Mouse (Mus musculus) embryo, embryonic 11 days (tissue): Measurements from ENCODE around the gene Zcchc2.

Experiments used
- DNase-seq: peaks from one replicate; pipeline ENCODE4 v3.0.0-alpha.2; 2015

Zcchc2 gene

DNA sequence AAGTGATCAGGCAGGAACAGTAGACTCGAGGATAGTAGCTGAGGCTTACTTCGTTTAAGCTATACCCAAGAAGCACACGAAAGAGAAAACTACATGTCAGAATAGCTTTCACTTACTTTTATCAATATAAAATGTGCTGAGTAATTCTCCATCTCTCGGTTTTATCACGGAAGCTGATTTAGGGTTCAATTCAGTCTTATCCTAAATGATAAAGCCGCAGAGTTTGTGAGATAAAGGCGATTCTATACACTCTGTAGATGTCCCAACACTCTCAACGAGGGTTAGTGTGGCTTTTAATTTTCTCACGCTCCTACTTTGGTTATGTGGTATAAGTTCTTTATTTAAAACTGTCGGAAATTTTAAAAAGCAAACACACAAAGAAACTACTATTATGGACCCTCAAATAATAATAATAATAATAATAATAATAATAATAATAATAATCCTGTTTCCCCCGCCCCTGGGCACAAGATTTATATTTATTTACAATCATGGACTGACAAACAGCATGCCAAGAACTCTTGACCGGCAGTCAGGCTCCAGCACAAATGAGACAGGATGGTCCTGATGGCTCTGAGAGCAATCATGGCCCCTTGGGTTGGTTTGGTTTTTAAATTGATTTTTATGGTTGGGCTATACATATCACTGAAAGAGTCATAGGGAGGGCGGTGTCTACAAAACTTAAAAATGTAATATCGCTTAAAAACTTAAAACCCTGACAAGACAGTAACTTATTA, 1.1 kb upstream of the Zcchc2 start:
- DNase-seq = no peak

DNA sequence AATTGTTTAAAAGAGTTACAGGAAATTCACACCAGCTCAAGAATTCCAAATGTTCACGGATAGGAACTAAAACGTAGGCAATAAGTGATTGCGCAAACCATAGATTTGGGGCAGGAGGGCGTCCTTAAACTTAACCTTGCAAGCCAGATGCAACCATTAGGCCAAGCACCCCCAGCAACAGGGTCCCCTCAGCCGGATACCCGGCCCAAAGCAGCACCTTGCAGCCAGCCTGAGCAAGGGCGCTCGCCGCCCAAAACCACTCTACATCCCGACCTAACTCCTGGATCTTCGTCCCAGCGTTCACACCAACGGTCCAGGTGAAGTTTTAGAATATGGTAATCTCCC, 594 bp upstream of the Zcchc2 start:
- no peak for DNase-seq

DNA sequence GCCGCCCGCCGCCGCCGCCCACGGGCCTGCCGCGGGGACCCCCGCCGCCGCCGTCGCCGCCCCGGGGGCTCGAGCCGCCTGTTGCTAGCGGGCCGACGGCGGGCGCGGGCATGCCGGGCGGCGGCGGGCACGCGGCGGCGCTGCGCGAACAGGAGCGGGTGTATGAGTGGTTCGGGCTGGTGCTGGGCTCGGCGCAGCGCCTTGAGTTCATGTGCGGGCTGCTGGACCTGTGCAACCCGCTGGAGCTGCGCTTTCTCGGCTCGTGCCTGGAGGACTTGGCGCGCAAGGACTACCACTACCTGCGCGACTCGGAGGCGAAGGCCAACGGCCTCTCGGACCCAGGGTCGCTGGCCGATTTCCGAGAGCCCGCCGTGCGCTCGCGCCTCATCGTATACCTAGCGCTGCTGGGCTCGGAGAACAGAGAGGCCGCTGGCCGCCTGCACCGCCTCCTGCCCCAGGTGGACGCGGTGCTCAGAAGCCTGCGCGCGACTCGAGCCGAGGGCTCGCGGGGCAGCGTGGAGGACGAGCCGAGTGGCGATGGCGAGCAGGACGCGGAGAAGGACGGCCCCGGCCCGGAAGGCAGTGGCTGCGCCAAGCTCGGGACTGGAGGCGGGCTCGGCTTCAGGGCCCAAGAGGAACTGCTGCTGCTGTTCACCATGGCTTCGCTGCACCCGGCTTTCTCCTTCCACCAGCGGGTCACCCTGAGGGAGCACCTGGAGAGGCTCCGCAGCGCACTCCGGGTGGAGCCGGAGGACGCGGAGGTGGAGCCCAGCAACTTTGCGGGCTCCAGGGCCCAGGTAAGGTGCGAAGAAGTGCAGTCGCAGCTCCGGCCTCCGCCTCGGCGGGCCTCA, 930 bp downstream of the Zcchc2 start:
- DNase-seq = peak; percentile 76

GRCm38 (mm10) chr1:105991931-105992837, 2.0 kb downstream of the Zcchc2 start:
- DNase-seq = no peak

- peak; percentile 38 for DNase-seq
These were observed 3.0 kb downstream of the Zcchc2 start for GRCm38 (mm10) chr1:105993196-105993595.

DNA sequence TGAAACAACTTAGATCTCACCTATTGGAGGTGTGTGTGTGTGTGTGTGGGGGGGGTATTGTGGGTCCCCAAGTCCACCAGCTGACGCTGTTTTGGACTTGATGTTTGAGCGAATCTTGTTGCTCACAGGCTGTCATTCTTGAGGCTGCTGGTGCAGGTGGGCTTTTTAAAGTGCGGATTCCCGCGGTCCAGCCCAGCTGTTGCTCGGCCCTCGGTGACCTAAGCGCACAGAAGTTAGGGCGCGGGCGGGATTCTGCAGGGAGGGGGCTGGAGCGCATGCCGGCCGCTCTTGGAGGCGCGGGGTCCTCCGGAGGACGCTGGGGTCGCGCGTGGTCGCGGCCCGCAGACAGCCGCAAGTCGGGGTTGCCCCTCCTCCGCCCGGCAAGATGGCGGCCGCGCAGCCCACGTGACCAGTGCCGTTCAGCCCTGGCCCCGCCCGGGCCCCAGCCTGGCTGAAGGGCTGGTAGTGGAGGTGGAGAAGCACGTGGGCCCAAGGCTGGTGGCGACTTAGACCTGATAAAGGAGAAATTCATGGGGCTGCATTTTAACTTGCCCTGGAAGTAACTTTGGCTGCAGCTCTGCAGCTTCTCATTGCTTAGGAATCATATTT, 3.5 kb downstream of the Zcchc2 start:
- DNase-seq = peak; percentile 94

GRCm38 (mm10) chr1:105995966-105996365, 5.8 kb downstream of the Zcchc2 start:
- DNase-seq = no peak

DNA sequence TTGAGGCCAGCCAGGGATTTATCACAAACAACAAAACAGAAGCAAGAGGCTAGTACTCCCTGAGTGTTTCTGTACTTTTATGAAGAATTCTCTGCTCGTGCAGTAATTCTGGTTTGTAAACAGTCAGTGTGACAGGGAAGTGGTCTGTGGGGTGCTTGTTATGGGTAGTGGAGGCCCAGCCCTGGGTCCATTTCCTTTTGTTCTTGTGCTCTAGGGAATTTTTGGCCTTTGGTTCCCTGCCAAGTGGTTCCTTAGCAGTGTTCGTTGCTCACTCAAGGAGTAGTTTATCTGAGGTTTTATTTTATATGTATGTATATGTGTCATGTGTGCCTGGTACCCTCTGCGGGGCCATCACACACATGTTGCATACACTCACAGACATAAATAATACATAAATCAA, 7.1 kb downstream of the Zcchc2 start:
- no peak for DNase-seq

DNA sequence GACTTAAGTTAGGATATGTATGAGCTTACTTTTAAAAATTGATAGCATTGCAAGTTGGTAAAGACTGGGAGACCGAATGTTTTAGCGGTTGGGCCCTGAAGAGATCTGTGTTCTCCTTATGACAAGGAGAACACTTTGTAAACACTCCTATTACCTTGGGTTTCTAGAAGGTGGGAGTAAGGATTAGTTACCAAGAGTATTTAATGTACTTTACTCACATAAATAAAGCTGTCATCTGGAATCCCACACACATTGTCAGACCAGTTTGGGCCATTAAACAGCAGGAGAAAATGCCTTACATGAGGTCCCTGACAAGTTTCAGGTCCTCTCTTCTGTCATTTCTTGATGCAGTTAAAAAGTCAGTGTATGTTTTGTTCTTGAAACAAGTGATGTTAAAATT, 9.6 kb downstream of the Zcchc2 start:
- no peak for DNase-seq

GRCm38 (mm10) chr1:106007581-106007980, 17.4 kb downstream of the Zcchc2 start:
- DNase-seq = no peak

GRCm38 (mm10) chr1:106011097-106011496, 20.9 kb downstream of the Zcchc2 start:
- no peak for DNase-seq

DNA sequence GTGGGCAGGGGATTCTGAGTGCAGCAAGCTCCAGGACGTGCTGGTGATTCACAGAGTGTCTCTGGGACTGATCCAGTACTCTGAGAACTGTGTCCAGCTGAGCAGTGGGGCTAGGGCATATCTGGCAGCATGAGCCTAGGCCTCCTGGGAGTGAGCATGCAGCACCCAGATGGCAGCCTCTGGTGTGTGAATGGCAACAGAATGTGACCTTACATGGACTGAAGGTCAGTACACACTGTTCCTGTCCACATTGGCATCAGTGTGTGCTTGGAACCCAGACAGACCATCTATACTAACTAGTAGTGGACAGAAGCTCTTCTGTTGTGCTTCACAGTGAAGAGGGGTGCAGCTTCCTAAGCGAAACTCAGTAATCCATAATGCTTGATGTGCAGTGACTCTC, 23.6 kb downstream of the Zcchc2 start:
- DNase-seq = no peak

DNA sequence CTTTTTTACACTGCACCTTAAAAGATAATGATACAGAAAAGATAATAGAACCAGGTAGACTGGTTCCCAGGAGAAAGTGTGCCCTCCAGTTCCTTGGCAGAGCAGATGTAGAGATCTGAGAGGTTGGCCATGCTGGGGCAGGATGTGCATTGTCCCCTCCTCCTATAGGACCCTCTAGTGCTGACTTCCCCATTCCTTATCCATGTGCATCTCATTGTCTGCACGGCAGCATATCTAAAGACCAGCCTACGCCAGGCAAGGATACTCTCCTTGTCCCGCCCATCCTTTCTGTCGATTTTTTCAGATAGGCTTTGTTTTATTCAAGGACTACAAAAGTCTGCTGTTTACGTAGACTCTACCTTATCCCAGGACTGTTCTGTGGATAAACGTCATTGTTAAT, 26.1 kb downstream of the Zcchc2 start:
- DNase-seq = no peak

DNA sequence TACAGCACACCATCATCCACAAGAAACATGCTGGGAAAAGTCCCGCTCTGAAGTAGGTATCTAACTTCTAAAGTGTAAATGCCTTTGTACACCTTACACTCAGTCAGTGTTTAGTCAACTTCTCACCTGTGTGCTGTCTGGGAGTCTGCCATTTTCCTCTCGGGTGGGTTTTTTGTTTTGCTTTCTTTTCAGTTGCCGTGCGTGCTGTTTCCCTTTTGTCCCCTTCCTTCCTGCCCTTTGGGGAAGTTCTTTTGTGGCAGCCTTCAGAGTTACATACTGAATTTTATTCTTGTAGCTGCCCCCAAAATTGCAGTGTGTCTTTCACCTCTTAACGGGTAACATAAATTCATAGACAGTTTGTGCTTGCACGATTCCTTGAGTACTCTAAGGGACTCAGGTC, 29.6 kb downstream of the Zcchc2 start:
- no peak for DNase-seq

GRCm38 (mm10) chr1:106022998-106023397, 32.8 kb downstream of the Zcchc2 start:
- no peak for DNase-seq

- DNase-seq = no peak
These were observed 34.0 kb downstream of the Zcchc2 start for GRCm38 (mm10) chr1:106024254-106024653.

DNA sequence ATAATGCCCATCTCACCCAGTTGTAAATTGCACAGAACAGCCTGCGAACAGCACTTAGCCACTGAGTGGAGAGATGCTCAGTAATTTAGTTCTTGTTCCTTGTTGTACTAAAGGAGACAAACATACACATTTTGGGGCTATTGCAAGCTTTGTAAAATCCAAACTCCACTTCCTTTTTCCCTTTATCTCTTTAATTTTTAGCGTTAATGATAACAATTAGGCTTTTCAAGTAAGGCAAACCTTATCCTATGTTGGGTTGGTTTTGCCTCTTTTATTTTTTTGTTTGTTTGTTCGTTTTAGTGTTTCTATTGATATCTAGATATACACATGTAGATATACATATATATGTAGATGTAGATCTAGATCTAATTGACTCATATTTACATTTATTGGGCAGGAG, 34.6 kb downstream of the Zcchc2 start:
- DNase-seq = no peak

DNA sequence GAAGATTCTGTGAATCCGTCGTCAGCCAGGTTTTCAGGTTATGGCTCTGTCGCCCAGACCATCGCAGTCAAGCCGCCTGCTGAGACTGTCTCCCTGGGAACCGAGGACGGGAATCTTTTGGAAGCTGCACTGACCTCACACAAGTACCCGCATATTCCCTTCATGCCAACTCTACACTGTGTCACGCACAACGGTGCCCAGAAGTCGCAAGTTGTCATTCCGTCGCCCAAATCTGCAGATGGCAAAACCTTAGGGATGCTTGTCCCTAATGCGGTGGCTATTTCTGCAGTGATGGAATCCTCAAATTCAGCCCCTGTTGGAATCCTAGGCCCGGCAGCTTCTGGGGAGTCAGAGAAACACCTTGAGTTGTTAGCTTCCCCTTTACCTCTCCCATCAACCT, 39.6 kb downstream of the Zcchc2 start:
- no peak for DNase-seq

- DNase-seq = no peak
These were observed 40.1 kb downstream of the Zcchc2 start for GRCm38 (mm10) chr1:106030331-106030730.

DNA sequence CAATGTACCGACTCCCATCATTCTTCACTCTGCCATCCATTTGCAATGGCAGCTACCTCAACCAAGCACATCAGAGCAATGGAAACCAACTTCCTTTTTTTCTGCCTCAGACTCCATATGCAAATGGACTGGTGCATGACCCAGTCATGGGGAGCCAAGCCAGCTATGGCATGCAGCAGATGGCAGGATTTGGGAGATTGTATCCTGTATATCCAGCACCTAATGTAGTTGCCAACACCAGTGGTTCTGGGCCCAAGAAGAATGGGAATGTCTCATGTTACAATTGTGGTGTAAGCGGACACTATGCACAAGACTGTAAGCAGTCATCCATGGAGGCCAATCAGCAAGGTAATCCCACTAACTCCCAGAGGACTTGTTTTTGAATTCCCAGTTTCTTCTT, 40.7 kb downstream of the Zcchc2 start:
- DNase-seq = no peak

DNA sequence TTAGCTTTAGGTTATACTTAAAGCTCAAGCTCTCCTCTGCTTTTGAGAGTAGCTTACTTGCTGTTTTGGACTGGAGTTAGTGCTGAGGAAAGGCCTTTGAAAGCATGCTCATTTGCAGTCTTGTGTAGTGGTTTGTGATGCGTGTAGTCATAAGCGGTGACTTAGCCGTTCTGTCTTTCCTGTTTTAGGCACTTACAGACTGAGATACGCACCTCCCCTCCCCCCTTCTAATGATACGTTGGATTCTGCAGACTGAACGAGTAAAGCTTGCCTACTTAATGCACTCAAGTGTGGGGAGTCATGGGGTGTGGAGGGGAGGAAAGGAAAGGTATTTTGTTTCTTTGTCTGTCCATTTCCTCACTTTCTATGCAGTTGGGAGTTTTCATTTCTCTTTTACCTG, 41.7 kb downstream of the Zcchc2 start:
- DNase-seq = no peak

- no peak for DNase-seq
These were observed 44.6 kb downstream of the Zcchc2 start for GRCm38 (mm10) chr1:106034776-106035175.
